Mouse (Mus musculus) heart, embryonic 16.5 days (tissue): ENCODE results near the gene Runx1. TPM values are rescaled to one million over a fixed set of nuclear protein-coding genes. Genes with fewer than 3 reads are reported as not detected.

Experiments
- ATAC-seq: fragments of 200-750 bp; cut with Nextera tagmentation; replicated peaks from 2 replicates; pipeline ENCODE4 v1.8.0; 2017; ENCODE audit warnings: moderate number of reproducible peaks; ENCODE audit not compliant: insufficient read depth, low FRiP score; ENCODE audit errors: extremely low read depth
- H3K27ac ChIP-seq: fragments of 300-500 bp; sonication (generic); 2 replicates; pipeline ENCODE4 v1.5.1; 2014; ENCODE audit warnings: mild to moderate bottlenecking, low read length, control low read depth, moderate library complexity
- H3K27me3 ChIP-seq: fragments of 300-500 bp; sonication (generic); 2 replicates; pipeline ENCODE4 v1.6.1; 2014; ENCODE audit warnings: low read length, mixed read lengths; ENCODE audit not compliant: control insufficient read depth, insufficient read depth
- H3K36me3 ChIP-seq: fragments of 300-500 bp; sonication (generic); 2 replicates; pipeline ENCODE4 v1.6.1; 2014; ENCODE audit not compliant: control insufficient read depth, insufficient read depth
- H3K4me1 ChIP-seq: fragments of 300-500 bp; sonication (generic); 2 replicates; pipeline ENCODE4 v1.6.1; 2014; ENCODE audit warnings: low read length, mixed read lengths; ENCODE audit not compliant: control insufficient read depth, insufficient read depth
- H3K4me2 ChIP-seq: fragments of 300-500 bp; sonication (generic); 2 replicates; pipeline ENCODE4 v1.6.1; 2014; ENCODE audit warnings: low read depth, mild to moderate bottlenecking, control low read depth, low read length
- H3K4me3 ChIP-seq: fragments of 300-500 bp; sonication (generic); 2 replicates; pipeline ENCODE4 v1.5.1; 2014; ENCODE audit warnings: mild to moderate bottlenecking, control low read depth, low read length
- H3K9ac ChIP-seq: fragments of 300-500 bp; sonication (generic); 2 replicates; pipeline ENCODE4 v1.6.1; 2014; ENCODE audit warnings: low read length, control low read depth
- H3K9me3 ChIP-seq: fragments of 300-500 bp; sonication (generic); replicated peaks from 2 replicates; pipeline ENCODE4 v1.6.1; 2016; ENCODE audit warnings: low read length; ENCODE audit not compliant: control insufficient read depth
- whole genome bisulfite sequencing: fragments of 180-500 bp; shearing (Covaris S2); extraction: QIAGEN DNeasy Blood & Tissue Kit; methylation state at CpG from one replicate; pipeline ENCODE4 v1.1.7; 2014; 5-methylcytosine and 5-hydroxymethylcytosine counted together
- polyA plus RNA-seq: library from polyadenylated mRNA; unstranded; fragments of >200 nt; fragmentation: Nextera tagmentation; extraction: Ambion mirVana; gene quantifications from 2 replicates; pipeline ENCODE4 v1.2.1, GENCODE M21; 2015

Runx1 gene
- polyA plus RNA-seq, 1 experiment from 2014 or later = 11.0 TPM

- Histone ChIP-seq H3K9me3 (no peaks in the 10 kb centered on the region), H3K4me3 (no peak overlapping the region), H3K4me2 (no peak overlapping the region), H3K9ac (no peak overlapping the region), H3K4me1 (no peaks in the 10 kb centered on the region), H3K27me3 (no peaks in the 10 kb centered on the region), H3K36me3 (no peaks in the 10 kb centered on the region), H3K27ac (no peak overlapping the region)
- WGBS = 79% methylated on average over 4 of the region's 4 CpGs
- no peak for ATAC-seq
These were observed 238.1 kb downstream of the Runx1 start for GRCm38 (mm10) chr16:92587836-92588235.

- Histone ChIP-seq H3K9me3 (no peaks in the 10 kb centered on the region), H3K27ac (no peak overlapping the region), H3K9ac (no peak overlapping the region), H3K4me1 (no peaks in the 10 kb centered on the region), H3K4me2 (no peak overlapping the region), H3K4me3 (no peak overlapping the region), H3K36me3 (no peaks in the 10 kb centered on the region), H3K27me3 (no peaks in the 10 kb centered on the region)
- ATAC-seq = no peak
- 68% methylated on average over 10 of the region's 10 CpGs for WGBS
These were observed 244.2 kb downstream of the Runx1 start for GRCm38 (mm10) chr16:92581767-92582166.

GRCm38 (mm10) chr16:92580981-92581380 is 245.0 kb downstream of the Runx1 start:
- ATAC-seq = no peak
- H3K27me3 ChIP-seq = no peaks in the 10 kb centered on the region

GRCm38 (mm10) chr16:92578915-92579653 is 246.9 kb downstream of the Runx1 start:
- ATAC-seq = no peak
- Histone ChIP-seq H3K9me3 (no peaks in the 10 kb centered on the region), H3K4me3 (no peak overlapping the region), H3K36me3 (no peaks in the 10 kb centered on the region), H3K27ac (no peak overlapping the region), H3K4me1 (no peaks in the 10 kb centered on the region), H3K4me2 (no peak overlapping the region), H3K27me3 (no peaks in the 10 kb centered on the region), H3K9ac (no peak overlapping the region)
- 63% methylated on average over 7 of the region's 7 CpGs for WGBS

More at GRCm38 (mm10) chr16:92580981-92581380, 245.0 kb downstream of the Runx1 start:
- Histone ChIP-seq H3K27ac (no peak overlapping the region), H3K4me2 (no peak overlapping the region), H3K36me3 (no peaks in the 10 kb centered on the region), H3K4me3 (no peak overlapping the region), H3K4me1 (no peaks in the 10 kb centered on the region), H3K9ac (no peak overlapping the region), H3K9me3 (no peaks in the 10 kb centered on the region)
- WGBS = 75% methylated on average over 10 of the region's 10 CpGs

- Histone ChIP-seq H3K4me2 (no peak overlapping the region), H3K27me3 (no peaks in the 10 kb centered on the region), H3K4me1 (no peaks in the 10 kb centered on the region), H3K9me3 (no peaks in the 10 kb centered on the region), H3K4me3 (no peak overlapping the region), H3K36me3 (no peaks in the 10 kb centered on the region), H3K27ac (no peak overlapping the region), H3K9ac (no peak overlapping the region)
- no peak for ATAC-seq
- WGBS = 80% methylated on average over 9 of the region's 9 CpGs
These were observed 248.6 kb downstream of the Runx1 start for GRCm38 (mm10) chr16:92577381-92577780.

- H3K4me1 ChIP-seq = no peaks in the 10 kb centered on the region
- ATAC-seq = no peak
These were observed 250.2 kb downstream of the Runx1 start for GRCm38 (mm10) chr16:92575792-92576191.

GRCm38 (mm10) chr16:92573193-92573592 is 252.8 kb downstream of the Runx1 start:
- ATAC-seq = no peak
- H3K4me1 ChIP-seq = peaks cover 4% of the 10 kb centered on the region; the same call in 1 of the 2 replicates
- H3K27ac ChIP-seq = no peak overlapping the region
- 52% methylated on average over 4 of the region's 4 CpGs for WGBS
- H3K27me3 ChIP-seq = 0 out of 2 replicates have a peak, but pooled peaks cover under 1% of the 10 kb centered on the region
- H3K9ac ChIP-seq = no peak overlapping the region
- H3K9me3 ChIP-seq = no peaks in the 10 kb centered on the region
- no peaks in the 10 kb centered on the region for H3K36me3 ChIP-seq
- H3K4me3 ChIP-seq = no peak overlapping the region
- H3K4me2 ChIP-seq = no peak overlapping the region

More at GRCm38 (mm10) chr16:92575792-92576191, 250.2 kb downstream of the Runx1 start:
- WGBS = 71% methylated on average over 10 of the region's 10 CpGs
- H3K4me3 ChIP-seq = no peak overlapping the region
- no peaks in the 10 kb centered on the region for H3K36me3 ChIP-seq
- H3K27ac ChIP-seq = no peak overlapping the region
- H3K9ac ChIP-seq = no peak overlapping the region
- H3K9me3 ChIP-seq = no peaks in the 10 kb centered on the region
- H3K27me3 ChIP-seq = no peaks in the 10 kb centered on the region
- no peak overlapping the region for H3K4me2 ChIP-seq

GRCm38 (mm10) chr16:92571246-92571645 is 254.7 kb downstream of the Runx1 start:
- Histone ChIP-seq H3K9me3 (no peaks in the 10 kb centered on the region), H3K4me2 (no peak overlapping the region), H3K36me3 (no peaks in the 10 kb centered on the region), H3K4me3 (no peak overlapping the region), H3K9ac (no peak overlapping the region), H3K4me1 (peaks cover 4% of the 10 kb centered on the region; the same call in 1 of the 2 replicates), H3K27me3 (peaks cover 6% of the 10 kb centered on the region; the same call in 1 of the 2 replicates), H3K27ac (no peak overlapping the region)
- 88% methylated on average over 11 of the region's 11 CpGs for WGBS
- ATAC-seq = no peak

GRCm38 (mm10) chr16:92566146-92566545 is 259.8 kb downstream of the Runx1 start:
- H3K9me3 ChIP-seq = no peaks in the 10 kb centered on the region
- no peak overlapping the region for H3K4me2 ChIP-seq
- no peak overlapping the region for H3K9ac ChIP-seq
- no peak overlapping the region for H3K27ac ChIP-seq
- peaks cover 26% of the 10 kb centered on the region for H3K27me3 ChIP-seq
- 16% methylated on average over 5 of the region's 5 CpGs for WGBS
- no peak for ATAC-seq
- no peak overlapping the region for H3K4me3 ChIP-seq
- H3K36me3 ChIP-seq = no peaks in the 10 kb centered on the region
- peaks cover 6% of the 10 kb centered on the region; the same call in 1 of the 2 replicates for H3K4me1 ChIP-seq
